Mouse (Mus musculus): ENCODE results near the gene Dlec1. TPM values are rescaled to one million over a fixed set of nuclear protein-coding genes. Genes with fewer than 3 reads are reported as not detected.

The Dlec1 gene
- polyA plus RNA-seq, 3 experiments from 2014 or later, result 0.15 to 0.34 TPM; not detected in 1

DNA sequence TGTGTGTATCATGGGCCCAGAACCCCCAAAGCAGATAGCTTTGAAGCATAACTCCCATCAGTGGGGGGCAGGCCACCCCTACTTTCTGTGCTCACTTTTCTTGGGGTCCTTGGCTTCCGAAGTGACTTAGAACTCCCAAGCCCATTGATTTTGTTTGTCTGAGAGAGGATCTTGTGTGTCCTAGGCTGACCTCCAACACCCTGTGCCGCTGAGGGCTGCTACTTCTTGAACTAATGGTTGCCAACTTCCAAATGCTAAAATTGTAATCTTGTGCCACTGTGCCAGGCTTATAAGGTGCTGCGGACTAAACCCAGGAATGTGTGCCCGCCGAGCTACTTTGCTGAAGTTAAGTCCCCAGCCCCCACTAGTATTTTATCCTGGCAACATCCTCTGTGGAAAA is 11.8 kb upstream of the Dlec1 start:
- ATAC-seq, result no peak

GRCm38 (mm10) chr9:119091581-119092310 is 10.5 kb upstream of the Dlec1 start:
- ATAC-seq, result no peak

GRCm38 (mm10) chr9:119092473-119093418 is 9.5 kb upstream of the Dlec1 start:
- ATAC-seq, result no peak

DNA sequence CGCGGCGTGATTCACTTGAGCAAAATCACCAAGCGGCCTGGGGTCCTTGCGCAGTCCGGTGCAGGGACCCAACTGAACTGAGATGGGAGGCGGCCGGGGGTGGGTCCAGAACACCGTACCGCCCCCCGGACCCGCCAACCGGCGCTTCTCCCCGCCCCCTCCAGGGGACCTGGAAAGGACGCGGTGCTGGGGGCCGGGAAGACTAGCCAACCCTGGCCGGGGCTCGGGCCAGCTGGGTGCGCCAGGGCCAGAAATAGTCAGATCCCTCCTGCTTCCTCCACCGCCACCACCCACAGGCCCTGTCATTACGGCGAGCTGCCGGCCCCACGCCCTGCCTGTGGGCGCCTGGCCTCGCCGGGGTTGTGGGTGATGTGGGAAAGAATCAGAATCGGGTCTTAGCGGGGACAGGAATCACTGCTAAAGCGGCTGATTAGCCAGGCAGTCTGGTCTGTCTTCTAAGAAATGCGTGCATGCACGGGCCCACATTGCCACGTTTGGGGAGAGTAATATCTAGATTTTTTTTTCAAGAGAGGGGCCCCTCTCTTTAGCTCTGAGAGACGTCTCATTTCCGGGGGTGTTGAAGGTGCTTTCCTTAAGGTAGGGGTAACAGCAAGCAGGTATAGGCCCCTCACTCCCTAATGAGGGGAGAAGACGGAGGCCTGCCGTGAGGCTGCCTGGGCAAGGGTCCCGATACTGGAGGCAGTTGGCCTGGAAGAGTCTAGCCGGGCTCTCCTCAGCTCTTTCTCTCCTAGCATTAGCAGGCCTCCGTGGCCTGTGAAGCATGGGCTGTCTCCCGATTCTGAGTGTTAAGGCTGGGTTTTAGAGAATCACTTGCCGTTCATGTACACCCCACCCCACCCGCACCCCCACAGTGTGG is 8.6 kb upstream of the Dlec1 start, which contains the start of gene Plcd1:
Gene Plcd1 (minus strand): TSS at position 84 of the 877 bp plus-strand sequence.
- no peak for ATAC-seq

GRCm38 (mm10) chr9:119094462-119095109 is 7.7 kb upstream of the Dlec1 start:
- no peak for ATAC-seq

GRCm38 (mm10) chr9:119100177-119100898 is 1.9 kb upstream of the Dlec1 start:
- no peak for ATAC-seq

DNA sequence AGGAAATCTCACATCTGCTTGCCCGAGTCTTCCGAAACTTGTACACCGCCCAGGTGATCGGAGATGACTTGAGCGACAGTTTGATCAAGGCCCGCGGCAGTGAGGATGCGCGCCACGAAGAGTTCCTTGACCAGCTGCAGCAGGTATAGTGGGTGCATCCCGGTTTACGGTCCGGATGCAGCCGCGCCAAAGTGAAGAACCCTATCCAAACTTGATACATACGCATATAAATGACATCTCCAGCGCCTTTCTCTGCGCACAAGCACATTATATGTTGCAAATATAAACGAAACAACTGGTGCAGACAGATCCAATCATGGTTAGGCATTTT is 470 bp downstream of the Dlec1 start:
- ATAC-seq, result no peak

DNA sequence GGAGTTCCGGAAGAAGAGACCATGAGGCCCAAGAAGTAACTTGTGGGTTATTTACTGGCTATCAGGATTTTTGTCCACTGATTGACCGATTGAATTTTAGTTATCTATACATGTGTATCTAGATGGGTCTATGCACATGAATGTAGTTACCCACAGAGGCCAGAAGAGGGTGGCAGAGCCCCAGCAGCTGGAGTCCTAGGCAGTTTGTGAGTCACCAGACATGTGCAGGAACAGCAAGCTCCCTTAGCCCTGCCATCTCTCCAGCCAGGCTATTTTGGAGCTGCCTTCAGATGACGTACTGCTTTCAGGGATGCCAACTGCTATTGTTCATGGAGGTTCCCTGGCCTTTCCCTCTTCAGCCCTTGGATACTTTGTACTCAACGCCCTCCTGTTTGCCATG is 5.3 kb downstream of the Dlec1 start:
- ATAC-seq, result no peak

GRCm38 (mm10) chr9:119109685-119110353 is 7.5 kb downstream of the Dlec1 start:
- ATAC-seq, result no peak

DNA sequence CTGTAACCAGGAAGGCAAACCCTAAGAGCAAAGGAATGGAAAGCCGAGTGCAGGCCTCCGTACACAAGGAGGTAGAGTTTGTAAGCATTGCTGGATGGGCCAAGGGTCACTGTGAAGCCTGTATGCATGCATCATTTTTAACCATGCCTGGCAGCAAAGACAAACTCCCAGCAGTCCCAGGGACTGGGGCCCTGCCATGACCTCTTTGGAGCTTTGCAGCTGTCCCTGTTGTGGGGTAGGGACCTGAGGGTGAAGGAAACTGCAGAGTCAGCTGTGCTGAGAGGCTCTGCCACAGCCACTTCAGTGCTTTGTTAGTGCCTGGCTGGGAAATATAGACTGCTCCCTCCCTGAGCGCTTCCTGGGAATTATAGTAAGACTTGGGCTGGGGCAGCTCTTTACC is 8.4 kb downstream of the Dlec1 start:
- no peak for ATAC-seq

DNA sequence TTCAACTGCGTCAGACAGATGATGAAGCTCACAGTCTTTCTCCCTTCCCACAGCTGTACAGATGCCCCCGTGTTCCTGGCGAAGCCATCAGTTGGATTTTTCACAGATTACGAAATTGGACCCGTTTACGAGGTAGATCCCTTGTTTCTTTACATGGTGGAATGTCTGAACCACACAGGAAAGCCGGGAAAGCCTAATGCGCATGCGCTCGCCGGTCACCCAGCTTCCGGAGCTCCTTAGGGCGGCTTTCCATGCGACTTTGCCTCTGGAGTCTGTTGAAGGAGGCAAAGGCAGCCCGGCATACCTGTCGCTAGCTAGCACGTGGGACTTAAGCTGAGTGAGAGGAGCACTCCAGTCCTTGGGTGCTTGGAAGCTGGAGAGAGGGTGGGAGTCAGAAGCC is 12.6 kb downstream of the Dlec1 start:
- ATAC-seq, result no peak

GRCm38 (mm10) chr9:119119409-119120167 is 17.3 kb downstream of the Dlec1 start:
- ATAC-seq, result no peak

- no peak for ATAC-seq
Observed at GRCm38 (mm10) chr9:119120168-119120560, 17.9 kb downstream of the Dlec1 start.

- no peak for ATAC-seq
Observed at GRCm38 (mm10) chr9:119122596-119123369, 20.5 kb downstream of the Dlec1 start.

DNA sequence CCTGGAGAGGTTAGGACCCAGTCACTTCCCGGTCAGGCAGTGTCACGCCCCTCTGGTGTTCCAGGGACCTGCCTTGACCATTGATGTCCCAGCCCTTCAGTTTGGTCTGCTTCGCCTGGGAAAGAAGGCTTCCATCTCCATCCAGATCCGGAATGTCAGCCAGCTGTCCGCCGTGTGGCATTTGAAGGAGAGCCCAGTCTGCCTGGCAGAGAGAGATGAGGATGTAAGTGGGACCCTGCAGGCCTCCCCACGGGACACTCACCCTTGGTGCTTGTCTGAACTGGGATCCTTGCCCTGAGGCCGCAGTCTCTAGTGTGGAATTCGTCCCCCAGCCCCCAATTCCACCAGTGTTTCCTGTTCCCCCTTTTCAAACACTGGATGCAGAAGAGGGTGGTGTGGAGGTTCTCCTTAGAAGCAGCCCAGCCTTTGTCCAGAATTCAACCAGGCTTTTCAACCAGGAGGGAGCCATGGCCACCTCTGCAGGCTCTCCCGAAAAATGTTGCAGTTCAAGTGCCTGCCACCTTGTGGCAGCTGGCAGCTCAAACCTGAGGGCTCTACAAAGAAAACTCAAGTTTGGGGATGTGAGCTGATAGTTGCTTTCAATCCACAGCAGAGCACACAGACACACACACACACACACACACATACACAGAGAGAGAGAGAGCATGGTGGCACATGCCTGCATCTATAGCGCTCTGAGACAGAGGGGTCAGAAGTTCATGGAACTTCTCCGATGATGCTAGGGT is 26.3 kb downstream of the Dlec1 start:
- no peak for ATAC-seq

DNA sequence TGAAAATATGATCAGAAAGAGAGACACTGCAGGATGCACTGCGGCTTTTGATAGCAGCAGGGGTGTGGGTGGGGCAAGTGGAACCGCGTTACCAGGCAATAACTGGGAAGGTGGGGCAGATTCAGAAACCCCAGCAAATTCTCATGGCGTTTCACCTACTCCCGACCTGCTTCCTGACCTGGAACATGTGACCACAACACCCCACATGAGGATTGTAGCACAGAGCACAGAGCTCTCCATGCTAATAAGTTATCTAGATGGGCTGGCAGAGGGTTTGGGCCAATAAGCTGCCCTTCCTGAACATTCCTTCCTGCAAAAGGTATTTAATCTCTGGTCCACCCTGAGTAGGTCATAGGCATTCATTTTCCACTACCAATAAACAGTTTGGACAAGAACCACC is 28.4 kb downstream of the Dlec1 start:
- ATAC-seq, result no peak

DNA sequence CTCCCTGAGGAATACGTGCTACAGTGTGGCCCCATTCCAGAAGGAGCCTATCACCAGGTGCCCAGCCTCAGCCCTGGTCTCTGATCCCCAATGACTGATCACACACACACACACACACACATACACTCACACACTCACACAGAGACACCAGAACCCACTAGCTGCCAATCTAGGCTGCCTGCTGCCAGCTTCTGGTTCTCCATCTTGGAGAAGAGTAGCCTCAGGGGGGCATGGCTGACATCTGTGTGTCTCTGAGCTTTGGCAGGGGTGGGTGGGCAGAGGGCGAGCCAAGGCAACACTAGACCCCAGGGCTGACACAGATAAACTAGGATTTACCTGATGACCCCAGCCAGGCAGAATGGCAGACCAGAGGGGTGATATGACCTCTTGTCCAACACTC is 36.6 kb downstream of the Dlec1 start:
- no peak for ATAC-seq

DNA sequence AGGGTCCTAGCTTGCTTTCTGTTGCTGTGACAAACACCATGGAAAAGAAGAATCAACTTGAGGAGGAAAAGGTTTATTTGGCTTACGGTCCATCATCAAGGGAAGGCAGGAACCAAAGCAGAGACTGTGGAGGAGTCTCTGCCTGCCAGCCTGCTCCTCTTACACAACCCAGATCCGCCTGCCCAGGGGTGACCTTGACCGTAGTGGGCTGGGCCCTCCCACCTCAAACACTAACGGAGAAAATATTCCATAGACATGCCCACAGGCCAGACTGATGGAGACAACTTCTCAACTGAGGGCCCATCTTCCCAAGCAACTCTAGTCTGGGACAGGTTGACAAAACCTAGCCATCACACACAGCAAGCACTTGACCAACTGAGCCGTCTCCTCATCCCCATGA is 39.8 kb downstream of the Dlec1 start:
- no peak for ATAC-seq

DNA sequence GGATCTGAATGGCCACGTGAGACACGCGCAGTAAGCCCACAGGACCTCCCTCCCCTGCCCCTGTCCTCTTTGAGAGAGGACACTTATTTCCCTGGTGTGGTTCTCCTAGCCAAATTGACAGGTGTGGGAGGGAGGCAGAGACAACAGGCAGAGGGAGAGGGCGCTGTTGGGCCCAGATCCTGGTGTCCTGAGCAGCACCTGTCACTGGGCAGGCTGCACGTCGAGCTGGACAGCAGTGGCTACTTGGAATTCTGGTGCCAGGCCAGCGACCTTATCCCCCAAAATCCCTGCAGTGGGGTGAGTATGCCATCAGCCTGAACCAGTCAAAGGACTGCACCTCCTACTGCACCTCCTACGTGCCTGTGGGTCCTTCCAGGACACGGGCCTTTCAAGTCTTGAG is 41.1 kb downstream of the Dlec1 start:
- no peak for ATAC-seq
